Mouse (Mus musculus): ENCODE data around the gene Rps6kb1.
A peak's percentile ranks its signal among the peaks of the same experiment; 100 is the strongest.

The Rps6kb1 gene

GRCm38 (mm10) chr11:86473576-86473975 is 71.0 kb downstream of the Rps6kb1 start:
- DNase-seq (ENCODE audit: extremely low read depth, low read depth): no peak

GRCm38 (mm10) chr11:86472771-86473171 is 71.8 kb downstream of the Rps6kb1 start:
- no peak for DNase-seq (ENCODE audit: extremely low read depth, low read depth)

GRCm38 (mm10) chr11:86471785-86472184 is 72.8 kb downstream of the Rps6kb1 start:
- DNase-seq (ENCODE audit: extremely low read depth, low read depth): no peak

- no peak for DNase-seq (ENCODE audit: extremely low read depth, low read depth)
Observed at GRCm38 (mm10) chr11:86468971-86469370, 75.6 kb downstream of the Rps6kb1 start.

- no peak for DNase-seq (ENCODE audit: extremely low read depth, low read depth)
Observed at GRCm38 (mm10) chr11:86468345-86468744, 76.3 kb downstream of the Rps6kb1 start.

GRCm38 (mm10) chr11:86464275-86464674 is 80.3 kb downstream of the Rps6kb1 start:
- peak; percentile 66 for DNase-seq (ENCODE audit: extremely low read depth, low read depth)

GRCm38 (mm10) chr11:86462579-86462978 is 82.0 kb downstream of the Rps6kb1 start:
- peak; percentile 35 for DNase-seq (ENCODE audit: extremely low read depth, low read depth)

- DNase-seq (ENCODE audit: extremely low read depth, low read depth): no peak
Observed at GRCm38 (mm10) chr11:86458866-86459265, 85.7 kb downstream of the Rps6kb1 start.

GRCm38 (mm10) chr11:86457545-86457944 is 87.1 kb downstream of the Rps6kb1 start:
- DNase-seq (ENCODE audit: extremely low read depth, low read depth): no peak

- DNase-seq (ENCODE audit: extremely low read depth, low read depth): no peak
Observed at GRCm38 (mm10) chr11:86453991-86454390, 90.6 kb downstream of the Rps6kb1 start.
